Mouse (Mus musculus): ENCODE measurements at regions not wholly inside any gene's neighbourhood (a gene's known extent, or its start where the extent isn't known, plus 50 kb on each side); places are given as distances from the start of the nearest gene placed in this dataset.

DNA sequence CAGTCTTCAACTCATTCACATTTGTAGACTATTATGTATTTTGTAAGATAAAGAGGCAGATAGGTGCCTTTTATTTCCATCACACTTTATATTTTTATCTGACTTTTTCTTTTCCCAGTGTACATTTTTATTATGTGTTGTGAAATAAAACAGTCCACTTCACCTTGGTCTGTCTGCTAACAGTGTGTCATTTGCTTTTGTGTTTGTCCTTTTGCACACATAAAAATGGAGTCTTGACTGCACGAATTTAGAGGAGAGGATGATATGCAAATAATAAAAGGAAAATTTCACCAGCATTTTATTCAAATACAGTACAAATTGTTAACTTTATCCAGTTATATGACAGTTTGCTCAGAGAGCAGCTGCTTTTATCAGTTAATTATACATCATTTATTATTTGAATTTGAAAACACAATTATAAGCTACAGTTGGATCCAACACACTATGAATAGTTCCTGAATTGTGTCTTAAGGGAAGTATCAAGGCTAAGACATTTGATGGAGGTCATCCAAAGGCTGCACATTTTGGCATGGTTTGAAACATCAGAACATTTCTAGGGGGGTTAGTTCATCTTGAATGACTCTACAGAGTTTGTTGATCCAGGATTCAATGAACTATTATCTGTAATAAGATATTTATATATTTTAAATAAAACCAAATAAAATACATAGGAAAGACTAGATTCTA is 588.6 kb upstream of the Klf6 start:
- TF ChIP-seq CTCF (IDR thresholded peaks at IDR 0.05; ENCODE audit: low read depth, low read length) (no peak), POLR2A (IDR thresholded peaks at IDR 0.05; ENCODE audit: borderline replicate concordance, low read depth, low read length) (no peak)

All from bone marrow macrophage, adult 2 months (primary cell).